9 mouse cellular contexts compared by ENCODE assay signal in the genomic region with DNA sequence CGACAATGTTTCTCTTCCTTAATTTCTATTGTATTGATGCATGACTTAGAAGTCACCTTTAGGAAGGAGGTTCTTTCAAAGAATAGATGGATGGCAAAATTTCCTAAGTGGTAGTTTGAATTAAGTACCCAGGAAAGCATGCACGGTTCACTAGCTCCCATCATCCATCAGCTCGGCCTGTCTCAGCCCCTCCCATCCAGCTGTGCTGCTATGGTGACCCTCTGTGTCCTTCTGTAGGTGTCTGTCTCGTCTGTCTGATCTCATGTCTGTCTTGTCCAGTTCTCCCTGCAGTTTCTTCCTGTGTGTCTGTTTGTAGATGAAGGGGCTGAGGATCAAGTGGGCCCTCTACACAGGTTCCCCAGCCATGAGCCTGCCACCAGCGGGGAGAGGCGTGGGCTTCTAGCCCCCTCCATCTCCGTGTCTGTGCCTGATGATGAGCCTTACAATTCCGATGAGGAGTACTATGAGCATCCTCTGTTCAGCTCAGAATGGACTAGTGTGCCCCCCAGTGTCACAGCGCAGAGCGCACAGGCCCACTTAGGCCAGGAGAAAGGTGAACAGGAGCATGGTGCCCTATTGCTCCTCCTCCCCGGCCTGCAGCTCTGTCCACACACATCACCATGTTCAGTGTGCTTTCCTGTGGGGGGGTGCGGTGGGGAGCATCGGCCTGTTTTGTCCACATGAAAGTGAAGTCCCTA.
DNase-seq lines count a peak whose midpoint lies in the region; ATAC-seq and TF ChIP-seq lines count a peak whose summit lies in the region.
"Had no signal": no experiment of that assay in that cellular context is flagged by ENCODE, and none has a peak within 500 bp of the region (broad histone marks: within the 10 kb centered on the region; RNA-seq: fewer than 3 reads in every experiment).

No protein-coding gene starts in this region.

- TF ChIP-seq CTCF in midbrain, postnatal 0 days (IDR thresholded peaks at IDR 0.05), result peak; percentile 59

- ATAC-seq in frontal cortex, adult (ENCODE audit: low TSS enrichment), result peak; percentile 34; the same call in 1 of the 2 replicates
- ATAC-seq in forebrain, embryonic 15.5 days (replicated peaks), result peak; percentile 71
- ATAC-seq in midbrain, postnatal 0 days (ENCODE audit: low FRiP score), result peak; percentile 67
- ATAC-seq in intestine, embryonic 16.5 days, result no peak

- WGBS in forebrain, embryonic 15.5 days, result 67% methylated on average over 13 of the region's 13 CpGs
- 58% methylated on average over 13 of the region's 13 CpGs for WGBS in midbrain, postnatal 0 days
- WGBS in intestine, embryonic 16.5 days, result 73% methylated on average over 13 of the region's 13 CpGs

- no peaks in the 10 kb centered on the region for H3K27me3 ChIP-seq in forebrain, embryonic 15.5 days
- no peaks in the 10 kb centered on the region for H3K27me3 ChIP-seq in midbrain, postnatal 0 days (ENCODE audit: insufficient read depth, low read length)
- no peaks in the 10 kb centered on the region for H3K27me3 ChIP-seq in intestine, embryonic 16.5 days (replicated peaks; ENCODE audit: control insufficient read depth, insufficient read depth, low read length)
- H3K27me3 ChIP-seq: stomach, embryonic 15.5 days had no signal

- H3K4me3 ChIP-seq in forebrain, embryonic 15.5 days, result no peak overlapping the region
- H3K4me3 ChIP-seq in midbrain, postnatal 0 days (ENCODE audit: low read depth, low read length), result no peak overlapping the region
- no peak overlapping the region for H3K4me3 ChIP-seq in intestine, embryonic 16.5 days (ENCODE audit: low read length)
- H3K4me3 ChIP-seq: stomach, embryonic 15.5 days had no signal

- H3K27ac ChIP-seq in forebrain, embryonic 15.5 days (replicated peaks), result no peak overlapping the region
- 0 out of 2 replicates have a peak overlapping the region, but pooled peaks have one; percentile 12 for H3K27ac ChIP-seq in midbrain, postnatal 0 days (ENCODE audit: low read depth, low read length)
- no peak overlapping the region for H3K27ac ChIP-seq in intestine, embryonic 16.5 days (ENCODE audit: low read length)
- H3K27ac ChIP-seq: stomach, embryonic 15.5 days had no signal

- H3K36me3 ChIP-seq in forebrain, embryonic 15.5 days, result peaks cover 72% of the 10 kb centered on the region
- H3K36me3 ChIP-seq in midbrain, postnatal 0 days (ENCODE audit: insufficient read depth, low read length), result peaks cover 24% of the 10 kb centered on the region
- H3K36me3 ChIP-seq in intestine, embryonic 16.5 days (ENCODE audit: control insufficient read depth, insufficient read depth, low read length), result no peaks in the 10 kb centered on the region
- H3K36me3 ChIP-seq: stomach, embryonic 15.5 days had no signal

- no peak overlapping the region for H3K9ac ChIP-seq in forebrain, embryonic 15.5 days (replicated peaks)
- no peak overlapping the region for H3K9ac ChIP-seq in midbrain, postnatal 0 days (replicated peaks; ENCODE audit: low read length, poor library complexity, severe bottlenecking)
- no peak overlapping the region for H3K9ac ChIP-seq in intestine, embryonic 16.5 days (ENCODE audit: low read depth, low read length)
- H3K9ac ChIP-seq: stomach, embryonic 15.5 days had no signal

- DNase-seq in frontal cortex, adult 2 months (ENCODE audit: extremely low spot score in 1 of 2, low spot score in 1 of 2), result no peak
- DNase-seq in cerebellum, adult 18-20 months, result peak; percentile 41 to 67
- DNase-seq in midbrain, postnatal 0 days (ENCODE audit: low spot score), result no peak
- DNase-seq in ovary, postnatal 36 days (ENCODE audit: low spot score), result no peak
- DNase-seq in right cerebral cortex, postnatal 25 days, result no peak

- H3K9me3 ChIP-seq in forebrain, embryonic 15.5 days, result no peaks in the 10 kb centered on the region
- H3K9me3 ChIP-seq in midbrain, postnatal 0 days (ENCODE audit: low read length), result no peaks in the 10 kb centered on the region
- no peaks in the 10 kb centered on the region for H3K9me3 ChIP-seq in intestine, embryonic 16.5 days (ENCODE audit: control insufficient read depth, low read length)
- H3K9me3 ChIP-seq: stomach, embryonic 15.5 days had no signal

- H3K4me2 ChIP-seq in forebrain, embryonic 15.5 days (replicated peaks), result no peak overlapping the region
- no peak overlapping the region for H3K4me2 ChIP-seq in midbrain, postnatal 0 days (ENCODE audit: low read depth, low read length, poor library complexity, severe bottlenecking)
- no peak overlapping the region for H3K4me2 ChIP-seq in intestine, embryonic 16.5 days (ENCODE audit: low read depth, low read length)
- H3K4me2 ChIP-seq: stomach, embryonic 15.5 days had no signal

- no peaks in the 10 kb centered on the region for H3K4me1 ChIP-seq in forebrain, embryonic 15.5 days
- no peaks in the 10 kb centered on the region for H3K4me1 ChIP-seq in midbrain, postnatal 0 days (ENCODE audit: insufficient read depth, low read length)
- no peaks in the 10 kb centered on the region for H3K4me1 ChIP-seq in intestine, embryonic 16.5 days (ENCODE audit: control insufficient read depth, insufficient read depth, low read length)
- H3K4me1 ChIP-seq: stomach, embryonic 15.5 days had no signal

Comparison
In these comparisons a context has a peak if more than half of its experiments do, and no peak if none do; other contexts are left out.
1. DNase-seq: peak in cerebellum, adult 18-20 months (2 of 2); none in frontal cortex, adult 2 months (0 of 2), midbrain, postnatal 0 days (single experiment), ovary, postnatal 36 days (single experiment) and right cerebral cortex, postnatal 25 days (single experiment).